15 mouse cellular contexts compared by ENCODE assay signal in the genomic region with DNA sequence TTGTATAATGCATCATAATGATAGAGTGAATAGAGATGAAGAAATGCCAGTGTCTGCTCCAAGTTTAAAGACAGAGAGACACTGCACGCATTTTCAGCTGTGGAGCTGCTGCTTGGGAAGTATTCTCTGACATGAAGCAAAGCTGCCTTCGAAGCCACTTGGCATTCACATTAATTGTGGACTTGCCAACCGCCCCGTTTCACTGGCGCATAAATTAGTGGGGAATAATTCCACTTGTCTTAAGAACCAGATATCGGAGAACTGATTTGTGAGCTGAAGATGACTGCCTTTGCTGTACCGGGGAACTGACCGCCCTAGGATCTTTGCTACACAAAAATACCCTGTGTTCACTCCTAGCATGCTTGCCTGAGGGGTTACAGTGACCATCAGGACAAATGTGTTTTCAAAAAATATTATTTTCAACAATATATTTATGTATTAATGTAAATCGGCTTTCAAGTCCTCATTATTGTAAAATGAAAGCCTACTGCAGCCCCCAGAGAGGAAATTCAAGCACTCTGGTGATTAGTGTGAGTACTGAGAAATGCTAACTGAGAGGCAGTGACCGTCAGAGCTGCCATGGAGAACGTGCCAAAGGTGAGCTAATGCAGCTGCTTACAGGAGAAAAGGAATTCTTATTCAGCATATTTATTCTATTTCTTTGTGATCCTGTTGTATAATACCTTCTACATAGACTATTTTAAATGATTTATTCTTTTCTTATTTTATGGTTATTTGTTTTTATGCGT.
DNase-seq lines count a peak whose midpoint lies in the region; ATAC-seq and TF ChIP-seq lines count a peak whose summit lies in the region.
"Had no signal": no experiment of that assay in that cellular context is flagged by ENCODE, and none has a peak within 500 bp of the region (broad histone marks: within the 10 kb centered on the region; RNA-seq: fewer than 3 reads in every experiment).

No protein-coding gene starts in this region.

- TF ChIP-seq POLR2A in brain, embryonic 14.5 days (IDR thresholded peaks at IDR 0.05; ENCODE audit: borderline replicate concordance, extremely low read depth, insufficient read depth, insufficient read length, poor library complexity, severe bottlenecking), result no peak

- no peak overlapping the region for H3K9ac ChIP-seq in midbrain, postnatal 0 days (replicated peaks; ENCODE audit: low read length, poor library complexity, severe bottlenecking)
- H3K9ac ChIP-seq: heart, embryonic 13.5 days; liver, postnatal 0 days had no signal

- peak overlapping the region; percentile 38; the same call in 1 of the 2 replicates for H3K27ac ChIP-seq in midbrain, postnatal 0 days (ENCODE audit: low read depth, low read length)
- H3K27ac ChIP-seq: heart, embryonic 13.5 days had no signal

- DNase-seq in cerebellum, postnatal 25 days, result peak; percentile 7 to 10
- DNase-seq in cerebellum, adult 8-10 months, result no peak
- DNase-seq in brain, embryonic 14.5 days (ENCODE audit: low read depth), result peak; percentile 91
- peak; percentile 24 to 66 for DNase-seq in layer of hippocampus, adult 18-20 months (ENCODE audit: low spot score in 2 of 2)
- DNase-seq in midbrain, postnatal 0 days (ENCODE audit: low spot score), result peak; percentile 51
- no peak for DNase-seq in retina, postnatal 1 day
- DNase-seq in lung, adult 18-20 months, result no peak
- no peak for DNase-seq in thymus, postnatal 4 days
- DNase-seq: adrenal gland, postnatal 25 days; cerebellum, adult 9-11 months; gastrocnemius, postnatal 10 days; liver, postnatal 0 days had no signal

- no peaks in the 10 kb centered on the region for H3K9me3 ChIP-seq in midbrain, postnatal 0 days (ENCODE audit: low read length)
- H3K9me3 ChIP-seq: G1E; heart, embryonic 13.5 days had no signal

- whole genome bisulfite sequencing in midbrain, postnatal 0 days, result 43% methylated on average over 12 of the region's 12 CpGs

- H3K4me2 ChIP-seq in midbrain, postnatal 0 days (ENCODE audit: low read depth, low read length, poor library complexity, severe bottlenecking), result no peak overlapping the region
- H3K4me2 ChIP-seq: heart, embryonic 13.5 days had no signal

- H3K27me3 ChIP-seq in midbrain, postnatal 0 days (ENCODE audit: insufficient read depth, low read length), result no peaks in the 10 kb centered on the region
- H3K27me3 ChIP-seq: heart, embryonic 13.5 days had no signal

- no peak for ATAC-seq in midbrain, postnatal 0 days (ENCODE audit: low FRiP score)
- ATAC-seq: intestine, postnatal 0 days; liver, postnatal 0 days had no signal

- H3K4me3 ChIP-seq in midbrain, postnatal 0 days (ENCODE audit: low read depth, low read length), result no peak overlapping the region
- H3K4me3 ChIP-seq: heart, embryonic 13.5 days had no signal

- TF ChIP-seq CTCF in brain, embryonic 14.5 days (IDR thresholded peaks at IDR 0.05; ENCODE audit: borderline replicate concordance, extremely low read depth, insufficient read depth, insufficient read length), result no peak
- TF ChIP-seq CTCF in midbrain, postnatal 0 days (IDR thresholded peaks at IDR 0.05), result no peak

- H3K36me3 ChIP-seq in midbrain, postnatal 0 days (ENCODE audit: insufficient read depth, low read length), result no peaks in the 10 kb centered on the region
- H3K36me3 ChIP-seq: G1E; heart, embryonic 13.5 days had no signal

- H3K4me1 ChIP-seq in midbrain, postnatal 0 days (ENCODE audit: insufficient read depth, low read length), result no peaks in the 10 kb centered on the region
- H3K4me1 ChIP-seq: heart, embryonic 13.5 days had no signal

Comparison
In these comparisons a context has a peak if more than half of its experiments do, and no peak if none do; other contexts are left out.
1. DNase-seq: peak in cerebellum, postnatal 25 days (2 of 2), brain, embryonic 14.5 days (single experiment), layer of hippocampus, adult 18-20 months (2 of 2) and midbrain, postnatal 0 days (single experiment); none in cerebellum, adult 8-10 months (single experiment), retina, postnatal 1 day (single experiment), lung, adult 18-20 months (0 of 2) and thymus, postnatal 4 days (single experiment).